Mouse (Mus musculus) liver, postnatal 0 days (tissue): ENCODE measurements at regions not wholly inside any gene's neighbourhood (a gene's known extent, or its start where the extent isn't known, plus 50 kb on each side); places are given as distances from the start of the nearest gene placed in this dataset.

ENCODE experiments used
- CTCF ChIP-seq: sonication (generic); IDR thresholded peaks from 2 replicates; pipeline ENCODE4 v1.5.1; 2016; ENCODE audit warnings: antibody characterized with exemption, low read depth
- EP300 ChIP-seq: IDR thresholded peaks from 2 replicates; pipeline ENCODE4 v1.6.1; 2016; ENCODE audit warnings: antibody characterized with exemption, low read depth, mild to moderate bottlenecking

DNA sequence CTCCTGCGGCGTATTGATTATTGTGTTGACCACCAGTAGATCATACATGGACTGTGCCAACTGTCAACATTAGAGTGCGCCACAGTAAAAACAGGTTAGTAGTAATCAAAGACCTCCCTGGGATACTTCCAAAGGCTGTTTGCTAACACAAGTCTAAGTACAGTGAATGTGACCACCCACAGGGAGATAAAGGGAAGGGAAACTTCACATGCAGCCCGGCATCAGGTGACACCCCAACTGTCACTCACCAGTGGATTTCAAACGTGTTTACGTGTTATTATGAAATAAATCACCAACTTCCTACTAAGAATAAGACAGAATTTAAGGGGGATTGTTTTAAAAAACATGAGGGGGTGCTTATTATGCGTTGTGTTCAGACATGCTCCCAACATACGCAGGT lies 262.5 kb upstream of the Smim15 start:
- no peak for TF ChIP-seq CTCF
- TF ChIP-seq EP300: no peak
